Mouse (Mus musculus): ENCODE data around the gene Rapgef5. TPM values are rescaled to one million over a fixed set of nuclear protein-coding genes. Genes with fewer than 3 reads are reported as not detected.

Gene Rapgef5
- total RNA-seq, 2 experiments from 2014 or later = 192 to 197 TPM

DNA sequence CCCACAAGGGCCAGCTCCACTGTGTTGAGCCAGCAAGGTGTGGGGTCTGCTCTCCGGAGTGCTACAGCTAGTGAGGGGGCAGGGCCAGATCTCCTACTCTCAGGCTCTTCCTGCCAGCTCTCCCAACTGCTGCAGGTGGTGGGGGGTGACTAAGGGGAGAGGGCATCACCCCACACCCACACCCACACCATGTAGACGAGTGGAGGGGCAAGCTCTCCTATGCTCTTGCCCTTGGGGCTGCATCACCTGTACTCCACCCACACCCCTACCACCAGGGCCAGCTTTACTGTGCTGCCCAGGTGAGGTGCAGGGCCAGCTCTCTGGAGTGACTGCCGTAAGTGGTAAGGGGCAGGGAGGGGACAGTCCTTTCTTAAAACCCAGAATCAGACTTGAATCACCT is 89.7 kb downstream of the Rapgef5 start:
- no peak for DNase-seq (ENCODE audit: low spot score in 2 of 2)

DNA sequence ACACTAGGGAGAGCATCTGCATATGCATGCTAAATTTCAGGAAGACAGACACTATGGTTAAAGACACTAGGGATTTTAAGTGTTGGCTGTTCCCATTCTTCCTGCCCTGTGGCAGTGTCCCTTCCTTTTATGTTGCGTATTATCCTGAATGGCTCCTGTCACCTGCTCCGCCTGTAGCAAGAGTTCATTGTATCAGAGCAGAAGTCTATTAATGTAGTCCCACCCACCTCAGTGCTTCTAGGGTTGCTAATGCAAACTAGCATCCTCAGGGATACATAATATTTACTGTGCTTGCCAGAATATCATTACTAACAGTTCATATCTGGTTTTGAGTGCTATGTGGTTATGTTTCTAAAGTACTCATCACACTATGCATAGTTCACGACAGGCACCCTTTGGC is 96.4 kb downstream of the Rapgef5 start:
- no peak for DNase-seq (ENCODE audit: low spot score in 2 of 2)

DNA sequence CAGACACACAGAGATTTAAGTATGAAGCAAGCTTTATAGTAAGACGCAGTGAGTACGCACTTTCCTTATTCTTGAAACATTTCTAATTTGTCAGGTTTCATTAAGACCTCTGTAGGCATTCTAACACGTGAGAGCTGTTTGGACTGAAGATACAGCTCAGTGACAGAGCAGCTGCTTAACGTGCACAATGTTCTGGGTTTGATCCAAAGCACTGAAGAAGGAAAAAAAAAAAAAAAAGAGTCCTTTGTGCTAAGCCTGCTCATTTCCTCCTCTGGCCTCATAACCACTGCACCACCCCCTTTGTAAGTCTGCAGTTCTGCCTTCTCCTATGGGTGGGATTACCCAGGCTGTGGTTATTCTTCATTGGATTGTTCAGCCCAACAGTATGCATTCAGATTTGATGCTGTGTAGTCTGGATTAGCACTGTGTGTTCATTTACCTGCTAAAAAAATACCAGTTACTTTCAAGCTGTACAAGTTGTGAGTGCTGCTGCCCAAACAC is 103.3 kb downstream of the Rapgef5 start:
- no peak for DNase-seq (ENCODE audit: low spot score in 2 of 2)

DNA sequence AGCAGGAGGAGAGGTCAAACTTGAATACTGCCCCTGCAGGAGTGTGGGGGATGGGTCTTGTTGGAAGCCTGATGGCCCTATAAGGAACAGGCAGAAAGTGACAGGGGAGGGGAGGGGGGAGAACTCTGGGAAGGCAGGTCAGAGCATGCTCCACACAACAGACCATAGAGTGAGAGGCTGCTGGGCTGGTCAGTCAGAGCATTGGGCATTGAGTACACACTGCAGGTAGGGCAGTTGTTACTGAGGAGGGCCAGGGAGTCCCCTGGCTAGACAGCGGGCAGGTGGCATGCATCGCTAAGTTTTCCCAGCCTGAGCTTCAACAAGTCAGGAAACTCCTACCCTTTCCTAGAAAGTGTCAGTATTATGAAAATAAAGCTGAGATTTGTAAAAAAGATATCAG is 106.7 kb downstream of the Rapgef5 start:
- no peak for DNase-seq (ENCODE audit: low spot score in 2 of 2)

DNA sequence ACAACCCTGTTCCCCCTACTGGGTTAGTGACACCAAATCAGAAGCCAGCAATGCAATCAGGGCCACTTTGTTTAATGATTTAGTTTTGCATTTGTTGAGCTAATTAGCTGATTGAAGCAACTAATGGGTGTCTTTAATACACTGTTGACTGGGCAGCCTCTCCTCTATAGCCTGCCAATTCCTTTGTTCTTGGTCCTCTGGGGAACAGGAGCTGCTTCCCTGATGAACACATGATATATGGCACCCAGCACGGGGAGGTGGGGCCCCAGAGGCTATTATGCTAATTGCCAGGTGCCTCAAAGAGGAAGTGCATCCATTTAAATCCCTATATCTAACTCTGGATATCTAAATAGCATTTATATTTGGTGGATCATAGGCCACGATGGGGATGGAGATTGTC is 111.0 kb downstream of the Rapgef5 start:
- DNase-seq (ENCODE audit: low spot score in 2 of 2) = peak in 1 of 2 experiments; percentile 18

- peak in 1 of 2 experiments; percentile 16 for DNase-seq (ENCODE audit: low spot score in 2 of 2)
Observed at GRCm38 (mm10) chr12:117628321-117629093, 112.2 kb downstream of the Rapgef5 start.

- peak in 1 of 2 experiments; percentile 22 for DNase-seq (ENCODE audit: low spot score in 2 of 2)
Observed at GRCm38 (mm10) chr12:117632133-117632532, 115.9 kb downstream of the Rapgef5 start.

DNA sequence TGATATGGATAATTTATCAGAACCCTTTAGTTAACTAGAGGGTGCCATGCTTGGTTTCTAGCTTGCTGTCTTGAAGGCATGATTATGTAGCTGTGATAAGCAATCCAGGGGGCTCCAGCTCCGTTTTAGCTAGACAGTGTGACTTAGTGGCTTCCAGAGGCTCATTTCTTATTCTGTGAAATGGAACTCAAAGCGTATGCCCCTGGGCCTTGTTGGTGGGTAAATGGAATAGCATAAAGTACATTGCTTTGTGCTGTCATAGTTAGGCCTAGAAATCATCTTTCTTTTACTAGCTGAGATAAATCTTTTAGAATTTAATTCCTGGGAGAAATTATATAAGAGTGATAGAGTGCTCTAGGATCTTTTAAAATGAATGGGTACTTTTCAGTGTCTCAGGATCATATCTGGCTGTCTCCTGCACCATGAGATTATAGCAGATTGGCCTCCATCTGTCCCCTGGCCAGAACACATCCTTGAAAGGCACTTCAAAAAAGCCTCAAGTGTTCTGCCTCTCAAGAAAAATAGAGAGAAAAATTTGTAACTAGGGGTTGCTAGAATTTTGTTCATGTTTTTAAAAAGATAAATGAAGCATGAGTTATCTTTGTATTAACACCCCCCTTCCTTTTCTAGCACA is 120.0 kb downstream of the Rapgef5 start:
- DNase-seq (ENCODE audit: low spot score in 2 of 2) = peak in 1 of 2 experiments; percentile 53

DNA sequence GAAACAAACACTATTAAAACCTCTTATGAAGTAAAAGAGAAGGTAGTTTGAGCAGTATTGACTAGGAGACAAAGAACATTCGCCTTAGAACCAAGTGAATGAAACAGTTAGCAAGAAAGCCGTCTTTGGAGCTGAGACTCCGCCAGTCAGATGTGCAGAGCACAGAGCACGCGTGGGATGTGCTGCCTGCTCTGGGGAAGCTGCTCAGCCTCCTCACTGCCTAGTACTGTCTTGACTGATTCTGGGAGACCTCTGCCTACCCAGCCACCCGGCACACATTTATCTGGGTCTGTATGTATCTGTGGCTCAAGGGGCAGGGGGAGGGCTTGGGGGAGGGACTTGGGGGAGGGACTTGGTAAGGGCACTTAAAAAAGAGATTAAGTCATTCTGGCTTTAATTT is 120.7 kb downstream of the Rapgef5 start:
- DNase-seq (ENCODE audit: low spot score in 2 of 2) = peak; percentile 35 to 71

DNA sequence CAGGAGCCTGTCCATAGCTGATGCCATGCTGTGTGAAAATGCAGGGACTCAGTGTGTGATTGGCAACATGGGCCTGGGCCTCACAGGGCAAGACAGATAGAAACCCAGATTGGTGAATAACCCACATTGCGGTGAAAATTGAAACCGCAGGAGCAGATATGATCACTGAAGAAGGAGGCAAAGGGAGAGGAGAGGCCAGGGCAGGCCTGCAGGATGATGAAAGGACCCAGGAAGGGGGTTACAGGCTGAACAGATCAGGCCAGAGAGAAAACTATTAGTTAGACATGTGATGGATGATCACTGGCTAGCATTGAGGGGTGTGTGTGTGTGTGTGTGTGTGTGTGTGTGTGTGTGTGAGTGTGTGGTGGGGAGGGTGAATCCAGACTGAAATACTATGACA is 122.6 kb downstream of the Rapgef5 start:
- DNase-seq (ENCODE audit: low spot score in 2 of 2) = no peak

GRCm38 (mm10) chr12:117639356-117640121 is 123.3 kb downstream of the Rapgef5 start:
- no peak for DNase-seq (ENCODE audit: low spot score in 2 of 2)

GRCm38 (mm10) chr12:117642512-117642911 is 126.2 kb downstream of the Rapgef5 start:
- no peak for DNase-seq (ENCODE audit: low spot score in 2 of 2)

DNA sequence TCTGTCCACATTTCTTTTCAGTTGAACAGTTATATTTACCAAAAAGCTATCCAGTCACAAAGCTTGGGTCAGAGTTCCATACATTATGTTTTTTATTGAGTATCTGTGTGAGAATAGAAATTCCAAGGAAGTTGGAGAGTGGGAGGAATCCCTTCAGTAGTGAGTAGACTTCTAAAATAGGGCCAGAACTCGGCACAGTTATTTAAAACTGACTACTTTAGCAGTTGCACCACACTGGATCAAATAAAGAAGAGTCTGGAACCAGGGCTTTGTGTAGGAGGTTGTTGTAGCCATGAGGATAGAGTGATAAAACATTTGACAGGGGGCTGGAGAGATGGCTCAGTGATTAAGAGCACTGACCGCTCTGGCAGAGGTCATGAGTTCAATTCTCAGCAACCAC is 129.5 kb downstream of the Rapgef5 start:
- no peak for DNase-seq (ENCODE audit: low spot score in 2 of 2)

DNA sequence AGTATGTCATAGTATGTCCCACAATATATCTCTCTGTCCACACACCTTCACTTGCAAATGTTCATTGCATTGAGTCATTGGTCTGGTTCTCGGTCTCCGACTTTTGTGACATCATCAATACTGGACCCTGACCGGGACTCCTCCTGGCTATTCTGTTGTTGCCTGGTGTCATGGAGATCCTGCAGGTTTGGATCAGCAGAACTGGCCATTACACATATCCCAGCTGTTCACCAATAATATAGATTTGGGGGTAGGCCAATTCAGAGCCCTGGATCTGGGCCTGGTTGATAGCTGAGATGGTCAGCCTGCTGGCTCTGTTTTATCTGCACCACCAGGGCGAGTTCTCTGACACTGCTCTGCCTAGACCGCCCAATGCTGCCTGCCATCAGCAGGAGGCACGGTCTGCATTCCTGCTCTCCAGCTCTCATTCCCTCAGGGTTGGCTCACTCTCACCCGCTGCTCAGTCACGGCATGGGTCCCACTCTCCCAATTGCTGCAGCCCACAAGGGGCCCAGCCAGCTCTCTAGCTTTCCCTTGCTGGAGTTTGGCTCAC is 137.7 kb downstream of the Rapgef5 start:
- DNase-seq (ENCODE audit: low spot score in 2 of 2) = no peak

GRCm38 (mm10) chr12:117656935-117657334 is 140.7 kb downstream of the Rapgef5 start:
- no peak for DNase-seq (ENCODE audit: low spot score in 2 of 2)

DNA sequence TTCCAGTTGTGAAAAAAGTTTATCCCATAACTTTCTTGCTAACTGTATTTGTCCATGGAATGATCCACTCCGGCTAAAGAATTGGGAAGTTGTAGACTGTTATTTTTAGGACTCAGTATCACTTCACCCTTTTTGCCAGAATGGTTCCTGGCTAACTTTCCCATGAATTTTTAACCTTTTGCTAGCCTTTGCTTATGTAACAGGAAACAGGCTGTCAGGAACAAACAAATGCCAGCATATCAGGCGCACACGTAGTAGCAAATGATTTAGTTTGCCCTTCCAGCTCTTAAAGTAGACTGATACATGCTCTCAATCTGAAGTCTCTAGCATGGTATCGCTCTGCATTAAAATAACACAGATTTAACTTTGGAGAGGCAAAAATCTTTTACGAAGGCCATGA is 141.5 kb downstream of the Rapgef5 start:
- DNase-seq (ENCODE audit: low spot score in 2 of 2) = no peak

DNA sequence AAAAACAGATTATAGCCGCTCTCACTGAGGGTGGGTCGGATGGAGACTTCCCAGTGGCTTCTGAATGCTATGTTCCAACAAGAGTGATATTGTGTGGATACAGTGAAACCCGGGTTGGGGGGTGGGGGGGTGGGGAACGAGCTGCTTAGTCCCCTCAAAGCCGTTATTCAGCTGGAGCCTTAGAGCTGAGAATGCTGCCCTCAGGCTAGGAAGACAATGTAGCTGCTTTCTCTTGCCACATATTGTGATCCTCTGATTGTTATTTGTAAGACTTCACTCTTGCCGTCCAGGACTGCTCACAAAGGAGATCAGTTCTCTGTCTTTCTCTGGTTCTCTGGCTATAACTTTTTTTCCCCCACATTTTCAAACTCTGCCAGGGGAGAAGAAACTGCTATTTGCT is 142.5 kb downstream of the Rapgef5 start:
- no peak for DNase-seq (ENCODE audit: low spot score in 2 of 2)

GRCm38 (mm10) chr12:117660361-117660760 is 144.1 kb downstream of the Rapgef5 start:
- no peak for DNase-seq (ENCODE audit: low spot score in 2 of 2)

DNA sequence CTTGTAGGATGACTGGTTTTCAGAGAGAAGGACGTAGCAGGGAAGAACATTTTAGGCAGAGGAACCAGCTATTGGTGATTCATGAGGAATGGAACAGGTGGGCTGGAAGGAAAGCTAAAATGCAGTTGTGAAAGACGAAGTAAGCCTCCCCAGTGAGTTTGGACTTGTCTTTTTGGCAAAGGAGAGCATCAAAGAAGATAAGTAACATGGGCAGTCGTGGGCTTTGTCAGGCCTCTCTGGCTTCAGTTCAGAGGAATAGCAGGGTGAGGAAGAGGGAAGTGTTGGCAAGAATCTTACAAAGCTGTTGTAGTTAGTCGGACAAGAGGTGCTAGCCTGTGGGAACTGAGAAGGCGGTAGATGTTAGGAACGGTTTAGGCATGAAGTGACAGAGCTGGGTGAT is 145.6 kb downstream of the Rapgef5 start:
- no peak for DNase-seq (ENCODE audit: low spot score in 2 of 2)

DNA sequence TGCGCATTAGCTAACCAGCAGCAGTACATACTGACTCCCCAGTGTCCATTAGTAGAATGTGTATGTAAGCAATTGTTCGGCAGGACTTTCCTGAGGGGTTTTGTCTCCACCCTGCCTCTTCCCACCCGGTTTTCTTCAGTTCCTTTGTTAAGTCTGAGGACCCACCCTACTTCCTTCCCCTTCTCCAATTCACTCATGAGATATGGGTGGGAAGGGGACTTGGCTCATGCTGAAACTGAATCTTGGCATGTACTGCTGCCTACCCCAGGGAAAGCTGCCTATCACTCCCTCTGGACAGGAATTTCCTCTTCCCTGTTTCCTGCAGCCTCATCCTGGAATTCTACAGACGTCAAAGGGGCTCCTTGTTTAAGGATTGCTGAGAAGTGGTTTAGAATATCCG is 147.4 kb downstream of the Rapgef5 start:
- DNase-seq (ENCODE audit: low spot score in 2 of 2) = no peak

GRCm38 (mm10) chr12:117664644-117665043 is 148.4 kb downstream of the Rapgef5 start:
- DNase-seq (ENCODE audit: low spot score in 2 of 2) = peak; percentile 58 to 81

DNA sequence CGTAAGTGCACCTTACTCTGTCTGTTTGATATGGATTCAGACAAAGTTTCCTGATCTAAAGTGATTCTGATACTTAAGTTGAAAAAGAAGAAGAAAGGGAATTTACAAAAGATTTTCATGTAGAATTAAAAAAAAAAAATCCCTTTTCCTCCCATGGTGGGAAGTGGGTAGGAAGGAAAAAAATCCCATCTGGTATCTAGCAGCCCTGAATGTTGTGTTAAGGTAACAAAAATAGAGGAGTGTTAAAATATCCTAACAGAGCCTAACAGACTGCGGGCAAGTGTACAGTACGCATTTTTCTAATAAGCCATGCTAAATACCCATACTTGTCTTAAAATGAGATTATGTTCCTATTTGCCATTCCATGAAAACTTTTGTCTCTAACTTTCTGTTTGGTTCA is 150.1 kb downstream of the Rapgef5 start:
- peak in 1 of 2 experiments; percentile 58 for DNase-seq (ENCODE audit: low spot score in 2 of 2)

All from layer of hippocampus, adult 18-20 months (tissue).